Mouse (Mus musculus) stomach, postnatal 0 days (tissue): ENCODE data around the gene Zfhx3.

Experiments used
- CTCF ChIP-seq: IDR thresholded peaks from 2 replicates; pipeline ENCODE4 v1.5.1; 2016; ENCODE audit warnings: antibody characterized with exemption, low read depth, mild to moderate bottlenecking, moderate library complexity
- EP300 ChIP-seq: optimal IDR thresholded peaks from 2 replicates; pipeline ENCODE3; 2016; ENCODE audit warnings: antibody characterized with exemption

DNA sequence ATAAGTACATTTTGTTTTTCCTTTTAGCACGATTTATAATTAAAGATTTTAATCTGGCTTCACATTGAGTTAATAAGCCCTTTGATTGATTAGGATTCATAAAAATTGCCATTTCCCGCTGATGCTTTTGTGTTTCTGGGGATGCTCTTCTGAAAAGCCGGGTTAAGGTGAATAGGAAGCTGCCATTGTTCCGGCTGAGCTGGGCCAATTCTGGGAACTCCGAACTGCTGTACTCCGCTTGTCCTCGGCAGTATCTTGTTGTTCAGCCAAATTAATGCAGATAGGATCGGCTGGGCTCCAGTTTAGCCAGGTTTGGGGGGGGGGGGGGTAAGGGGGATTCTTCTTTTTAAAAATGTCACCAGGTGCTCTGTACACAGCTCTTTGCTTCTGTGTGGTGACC lies 303.1 kb downstream of the Zfhx3 start:
- no peak for TF ChIP-seq CTCF
- no peak for TF ChIP-seq EP300
